Mouse (Mus musculus): ENCODE data around the gene Dio1.

Gene Dio1

DNA sequence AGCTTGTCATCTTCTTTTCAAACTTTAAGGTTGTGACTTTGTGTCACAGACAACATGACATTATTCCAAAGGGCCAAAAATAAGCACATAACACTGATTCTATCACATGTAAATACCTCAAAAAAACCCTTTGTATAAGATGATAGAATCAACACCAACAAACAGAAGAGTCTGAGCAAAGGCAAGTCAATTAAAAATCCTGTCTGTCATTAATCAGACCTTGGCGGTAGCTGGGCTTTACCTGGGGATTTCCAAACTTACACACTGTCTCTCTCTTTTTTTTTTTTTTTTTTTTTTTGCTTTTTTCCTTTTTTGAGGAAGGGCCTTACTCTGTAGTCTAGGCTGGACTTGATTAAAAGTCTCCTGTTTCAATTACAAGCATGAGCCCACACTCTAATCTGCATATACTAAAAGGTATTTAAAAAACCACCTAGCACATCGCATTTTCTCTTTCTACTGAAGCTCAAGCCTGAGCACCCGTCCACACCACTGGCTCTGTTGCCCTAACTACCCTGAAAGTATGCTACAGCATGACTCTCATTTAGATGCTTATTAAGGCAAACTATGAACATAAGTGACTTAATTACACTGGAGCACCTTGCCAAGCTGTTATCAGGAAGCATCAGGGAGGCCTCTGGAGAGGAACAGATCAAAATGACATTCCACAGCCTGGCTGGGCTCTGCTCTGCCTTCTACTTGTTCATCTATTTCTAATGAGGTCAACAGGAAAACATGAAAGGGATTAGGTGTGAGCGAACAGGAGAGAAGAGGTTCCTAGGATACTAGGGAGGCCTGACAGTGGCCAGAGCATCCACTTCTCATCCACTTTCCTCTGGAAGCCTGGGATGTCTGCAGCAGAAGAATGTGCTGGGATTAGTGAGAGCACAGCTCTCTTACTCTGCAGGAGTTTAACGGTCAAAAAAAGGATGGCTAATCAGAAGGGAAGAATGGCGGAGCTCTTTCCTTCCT lies 63.3 kb downstream of the Dio1 start:
- no peak for DNase-seq
